Mouse (Mus musculus) neural tube, embryonic 13.5 days (tissue): ENCODE data around the gene Rxfp4. TPM values are rescaled to one million over a fixed set of nuclear protein-coding genes. Genes with fewer than 3 reads are reported as not detected.
A peak's percentile ranks its signal among the peaks of the same experiment; 100 is the strongest.

Experiments
- ATAC-seq: fragments of 200-750 bp; cut with Nextera tagmentation; 2 replicates; pipeline ENCODE4 v1.8.0; 2017; ENCODE audit warnings: low read depth, mild to moderate bottlenecking, moderate TSS enrichment, moderate library complexity
- H3K27ac ChIP-seq: fragments of 300-500 bp; sonication (generic); replicated peaks from 2 replicates; pipeline ENCODE4 v1.5.1; 2015; ENCODE audit warnings: moderate library complexity, mild to moderate bottlenecking, inconsistent platforms
- H3K27me3 ChIP-seq: fragments of 300-500 bp; sonication (generic); 2 replicates; pipeline ENCODE4 v1.6.1; 2015; ENCODE audit warnings: mild to moderate bottlenecking, inconsistent platforms
- H3K36me3 ChIP-seq: fragments of 300-500 bp; sonication (generic); 2 replicates; pipeline ENCODE4 v1.6.1; 2015; ENCODE audit warnings: mild to moderate bottlenecking, inconsistent platforms
- H3K4me1 ChIP-seq: fragments of 300-500 bp; sonication (generic); replicated peaks from 2 replicates; pipeline ENCODE4 v1.6.1; 2015; ENCODE audit warnings: inconsistent platforms
- H3K4me2 ChIP-seq: fragments of 300-500 bp; sonication (generic); 2 replicates; pipeline ENCODE4 v1.6.1; 2015; ENCODE audit warnings: inconsistent platforms, mild to moderate bottlenecking, moderate library complexity
- H3K4me3 ChIP-seq: fragments of 300-500 bp; sonication (generic); 2 replicates; pipeline ENCODE4 v1.5.1; 2015; ENCODE audit warnings: mild to moderate bottlenecking, inconsistent platforms
- H3K9ac ChIP-seq: fragments of 300-500 bp; sonication (generic); 2 replicates; pipeline ENCODE4 v1.6.1; 2015; ENCODE audit warnings: moderate library complexity, mild to moderate bottlenecking, inconsistent platforms
- H3K9me3 ChIP-seq: fragments of 300-500 bp; sonication (generic); 2 replicates; pipeline ENCODE4 v1.6.1; 2016; ENCODE audit warnings: inconsistent platforms
- WGBS: fragments of 180-500 bp; shearing (Covaris S2); methylation state at CpG from one replicate; pipeline ENCODE4 v1.1.7; 2015; 5-methylcytosine and 5-hydroxymethylcytosine counted together
- polyA plus RNA-seq: library from polyadenylated mRNA; unstranded; fragments of >200 nt; fragmentation: Nextera tagmentation; extraction: Ambion mirVana; gene quantifications from 2 replicates; pipeline ENCODE4 v1.2.1, GENCODE M21; 2015

Gene Rxfp4
- polyA plus RNA-seq, 1 experiment from 2014 or later, result not detected

- 76% methylated on average over 10 of the region's 10 CpGs for WGBS
- no peaks in the 10 kb centered on the region; the same call in 1 of the 2 replicates for H3K4me1 ChIP-seq
- H3K4me3 ChIP-seq, result no peak overlapping the region
- H3K36me3 ChIP-seq, result peaks cover 55% of the 10 kb centered on the region
- no peaks in the 10 kb centered on the region for H3K27me3 ChIP-seq
- H3K9ac ChIP-seq, result no peak overlapping the region
- no peaks in the 10 kb centered on the region for H3K9me3 ChIP-seq
- ATAC-seq, result no peak
- peak overlapping the region; percentile 62; the same call in 1 of the 2 replicates for H3K27ac ChIP-seq
- H3K4me2 ChIP-seq, result no peak overlapping the region
These were observed 3.8 kb downstream of the Rxfp4 start for GRCm38 (mm10) chr3:88649186-88649585.

GRCm38 (mm10) chr3:88648452-88649168 is 4.3 kb downstream of the Rxfp4 start:
- Histone ChIP-seq H3K36me3 (peaks cover 61% of the 10 kb centered on the region), H3K9ac (no peak overlapping the region), H3K27me3 (no peaks in the 10 kb centered on the region), H3K27ac (peak overlapping the region; percentile 62; the same call in 1 of the 2 replicates), H3K4me1 (no peaks in the 10 kb centered on the region; the same call in 1 of the 2 replicates), H3K9me3 (no peaks in the 10 kb centered on the region), H3K4me3 (no peak overlapping the region), H3K4me2 (no peak overlapping the region)
- ATAC-seq, result no peak
- 89% methylated on average over 12 of the region's 12 CpGs for WGBS

GRCm38 (mm10) chr3:88647779-88648413 is 5.0 kb downstream of the Rxfp4 start:
- H3K36me3 ChIP-seq, result peaks cover 68% of the 10 kb centered on the region
- no peak for ATAC-seq

GRCm38 (mm10) chr3:88647076-88647475 is 5.9 kb downstream of the Rxfp4 start:
- peaks cover 76% of the 10 kb centered on the region for H3K36me3 ChIP-seq
- no peak overlapping the region for H3K4me2 ChIP-seq
- ATAC-seq, result no peak
- H3K4me1 ChIP-seq, result no peaks in the 10 kb centered on the region; the same call in 1 of the 2 replicates
- H3K27ac ChIP-seq, result no peak overlapping the region
- H3K4me3 ChIP-seq, result no peak overlapping the region
- H3K27me3 ChIP-seq, result no peaks in the 10 kb centered on the region
- WGBS, result 82% methylated on average over 3 of the region's 3 CpGs
- H3K9me3 ChIP-seq, result no peaks in the 10 kb centered on the region
- H3K9ac ChIP-seq, result no peak overlapping the region

More at GRCm38 (mm10) chr3:88647779-88648413, 5.0 kb downstream of the Rxfp4 start:
- Histone ChIP-seq H3K4me2 (no peak overlapping the region), H3K4me1 (no peaks in the 10 kb centered on the region; the same call in 1 of the 2 replicates), H3K27ac (peak overlapping the region; percentile 62; the same call in 1 of the 2 replicates), H3K27me3 (no peaks in the 10 kb centered on the region), H3K9me3 (no peaks in the 10 kb centered on the region), H3K4me3 (no peak overlapping the region), H3K9ac (no peak overlapping the region)
- WGBS, result 77% methylated on average over 14 of the region's 14 CpGs

- 59% methylated on average over 6 of the region's 6 CpGs for WGBS
- no peaks in the 10 kb centered on the region for H3K27me3 ChIP-seq
- no peaks in the 10 kb centered on the region for H3K9me3 ChIP-seq
- H3K4me3 ChIP-seq, result no peak overlapping the region
- ATAC-seq, result no peak
- H3K27ac ChIP-seq, result no peak overlapping the region
- no peak overlapping the region for H3K9ac ChIP-seq
- no peaks in the 10 kb centered on the region; the same call in 1 of the 2 replicates for H3K4me1 ChIP-seq
- H3K4me2 ChIP-seq, result no peak overlapping the region
- H3K36me3 ChIP-seq, result peaks cover 82% of the 10 kb centered on the region
These were observed 6.4 kb downstream of the Rxfp4 start for GRCm38 (mm10) chr3:88646426-88646995.

- no peak overlapping the region for H3K27ac ChIP-seq
- H3K4me3 ChIP-seq, result no peak overlapping the region
- H3K4me2 ChIP-seq, result no peak overlapping the region
- H3K36me3 ChIP-seq, result peaks cover 87% of the 10 kb centered on the region
- H3K9me3 ChIP-seq, result no peaks in the 10 kb centered on the region
- 90% methylated on average over 12 of the region's 12 CpGs for WGBS
- no peak for ATAC-seq
- H3K27me3 ChIP-seq, result no peaks in the 10 kb centered on the region
- H3K4me1 ChIP-seq, result no peaks in the 10 kb centered on the region; the same call in 1 of the 2 replicates
- H3K9ac ChIP-seq, result no peak overlapping the region
These were observed 7.0 kb downstream of the Rxfp4 start for GRCm38 (mm10) chr3:88645937-88646336.

GRCm38 (mm10) chr3:88643078-88643477 is 9.9 kb downstream of the Rxfp4 start:
- ATAC-seq, result no peak
- 84% methylated on average over 5 of the region's 5 CpGs for WGBS
- H3K36me3 ChIP-seq, result peaks cover 99% of the 10 kb centered on the region
- H3K27me3 ChIP-seq, result no peaks in the 10 kb centered on the region
- no peaks in the 10 kb centered on the region; the same call in 1 of the 2 replicates for H3K4me1 ChIP-seq
- no peak overlapping the region for H3K4me2 ChIP-seq
- H3K27ac ChIP-seq, result no peak overlapping the region
- H3K9ac ChIP-seq, result no peak overlapping the region
- no peaks in the 10 kb centered on the region for H3K9me3 ChIP-seq
- no peak overlapping the region for H3K4me3 ChIP-seq

GRCm38 (mm10) chr3:88640676-88641075 is 12.3 kb downstream of the Rxfp4 start:
- Histone ChIP-seq H3K27me3 (no peaks in the 10 kb centered on the region), H3K9ac (no peak overlapping the region), H3K4me1 (no peaks in the 10 kb centered on the region), H3K36me3 (peaks cover 99% of the 10 kb centered on the region), H3K9me3 (no peaks in the 10 kb centered on the region), H3K27ac (no peak overlapping the region), H3K4me3 (no peak overlapping the region), H3K4me2 (no peak overlapping the region)
- no peak for ATAC-seq
- 85% methylated on average over 1 of the region's 1 CpGs for WGBS

GRCm38 (mm10) chr3:88639239-88639638 is 13.7 kb downstream of the Rxfp4 start:
- Histone ChIP-seq H3K36me3 (peaks cover 99% of the 10 kb centered on the region), H3K27ac (no peak overlapping the region), H3K9me3 (no peaks in the 10 kb centered on the region), H3K27me3 (no peaks in the 10 kb centered on the region), H3K4me3 (no peak overlapping the region), H3K4me1 (no peaks in the 10 kb centered on the region), H3K9ac (no peak overlapping the region), H3K4me2 (no peak overlapping the region)
- ATAC-seq, result no peak
- 96% methylated on average over 12 of the region's 12 CpGs for WGBS

- H3K4me3 ChIP-seq, result no peak overlapping the region
- no peak overlapping the region for H3K27ac ChIP-seq
- no peaks in the 10 kb centered on the region for H3K9me3 ChIP-seq
- H3K9ac ChIP-seq, result no peak overlapping the region
- WGBS, result 94% methylated on average over 5 of the region's 5 CpGs
- H3K36me3 ChIP-seq, result peaks cover 99% of the 10 kb centered on the region
- ATAC-seq, result no peak
- no peaks in the 10 kb centered on the region for H3K27me3 ChIP-seq
- no peak overlapping the region for H3K4me2 ChIP-seq
- H3K4me1 ChIP-seq, result 0 out of 2 replicates have a peak, but pooled peaks cover under 1% of the 10 kb centered on the region
These were observed 15.8 kb downstream of the Rxfp4 start for GRCm38 (mm10) chr3:88637134-88637533.

GRCm38 (mm10) chr3:88636555-88636986 is 16.4 kb downstream of the Rxfp4 start:
- 83% methylated on average over 8 of the region's 8 CpGs for WGBS
- no peak for ATAC-seq

More at GRCm38 (mm10) chr3:88636555-88636986, 16.4 kb downstream of the Rxfp4 start:
- Histone ChIP-seq H3K27ac (no peak overlapping the region), H3K4me3 (no peak overlapping the region), H3K4me1 (0 out of 2 replicates have a peak, but pooled peaks cover 6% of the 10 kb centered on the region), H3K9me3 (no peaks in the 10 kb centered on the region), H3K9ac (no peak overlapping the region), H3K4me2 (no peak overlapping the region), H3K27me3 (no peaks in the 10 kb centered on the region), H3K36me3 (peaks cover 99% of the 10 kb centered on the region)
